10 mouse cellular contexts compared by ENCODE assay signal in genomic region chr2:153592056-153593014, GRCm38 (mm10). TPM values are rescaled to one million over a fixed set of nuclear protein-coding genes. Genes with fewer than 3 reads are reported as not detected.
DNase-seq lines count a peak whose midpoint lies in the region; ATAC-seq and TF ChIP-seq lines count a peak whose summit lies in the region.
"Had no signal": no experiment of that assay in that cellular context is flagged by ENCODE, and none has a peak within 500 bp of the region (broad histone marks: within the 10 kb centered on the region; RNA-seq: fewer than 3 reads in every experiment).

No protein-coding gene starts in this region.

- WGBS in midbrain, embryonic 10.5 days: 86% methylated on average over 8 of the region's 8 CpGs
- WGBS in midbrain, postnatal 0 days: 81% methylated on average over 8 of the region's 8 CpGs
- 57% methylated on average over 8 of the region's 8 CpGs for WGBS in kidney, embryonic 14.5 days
- WGBS in stomach, embryonic 15.5 days: 73% methylated on average over 8 of the region's 8 CpGs

- H3K27ac ChIP-seq in midbrain, embryonic 10.5 days (replicated peaks): 0 out of 2 replicates have a peak overlapping the region, but pooled peaks have one; percentile 10
- no peak overlapping the region for H3K27ac ChIP-seq in midbrain, postnatal 0 days (ENCODE audit: low read depth, low read length)
- peak overlapping the region; percentile 77 for H3K27ac ChIP-seq in kidney, embryonic 14.5 days (ENCODE audit: low read depth, low read length)
- H3K27ac ChIP-seq in stomach, embryonic 15.5 days: peak overlapping the region; percentile 26; the same call in 1 of the 2 replicates
- H3K27ac ChIP-seq: limb, embryonic 15.5 days had no signal

- H3K4me1 ChIP-seq in midbrain, embryonic 10.5 days: peaks cover 7% of the 10 kb centered on the region; the same call in 1 of the 2 replicates
- no peaks in the 10 kb centered on the region for H3K4me1 ChIP-seq in midbrain, postnatal 0 days (ENCODE audit: insufficient read depth, low read length)
- H3K4me1 ChIP-seq in kidney, embryonic 14.5 days (ENCODE audit: control insufficient read depth, insufficient read depth, low read length): peaks cover 7% of the 10 kb centered on the region; the same call in 1 of the 2 replicates
- H3K4me1 ChIP-seq in stomach, embryonic 15.5 days: no peaks in the 10 kb centered on the region

- no peak for ATAC-seq in midbrain, postnatal 0 days (ENCODE audit: low FRiP score)
- ATAC-seq in kidney, embryonic 14.5 days (ENCODE audit: low FRiP score, low TSS enrichment): peak; percentile 59; the same call in 1 of the 2 replicates
- ATAC-seq in stomach, embryonic 15.5 days (ENCODE audit: insufficient read depth, low FRiP score, low read depth): peak; percentile 68

- no peak for DNase-seq in midbrain, embryonic 10.5 days (ENCODE audit: low spot score)
- DNase-seq in midbrain, postnatal 0 days (ENCODE audit: low spot score): no peak
- peak; percentile 75 for DNase-seq in fibroblast of lung, adult 2 months (ENCODE audit: low read depth)
- no peak for DNase-seq in layer of hippocampus, adult 9-10 months (ENCODE audit: low spot score)
- no peak for DNase-seq in heart, postnatal 10 days
- DNase-seq in adrenal gland, postnatal 36 days: no peak
- DNase-seq: heart, postnatal 14 days had no signal

- H3K4me2 ChIP-seq in midbrain, postnatal 0 days (ENCODE audit: low read depth, low read length, poor library complexity, severe bottlenecking): no peak overlapping the region
- H3K4me2 ChIP-seq in kidney, embryonic 14.5 days (replicated peaks; ENCODE audit: low read depth, low read length): no peak overlapping the region
- no peak overlapping the region for H3K4me2 ChIP-seq in stomach, embryonic 15.5 days
- H3K4me2 ChIP-seq: limb, embryonic 15.5 days had no signal

- no peak for TF ChIP-seq CTCF in midbrain, postnatal 0 days (IDR thresholded peaks at IDR 0.05)

- no peaks in the 10 kb centered on the region for H3K36me3 ChIP-seq in midbrain, embryonic 10.5 days
- no peaks in the 10 kb centered on the region for H3K36me3 ChIP-seq in midbrain, postnatal 0 days (ENCODE audit: insufficient read depth, low read length)
- H3K36me3 ChIP-seq in kidney, embryonic 14.5 days (ENCODE audit: control insufficient read depth, insufficient read depth, low read length): no peaks in the 10 kb centered on the region
- no peaks in the 10 kb centered on the region for H3K36me3 ChIP-seq in stomach, embryonic 15.5 days
- H3K36me3 ChIP-seq: limb, embryonic 15.5 days had no signal

- H3K4me3 ChIP-seq in midbrain, embryonic 10.5 days: no peak overlapping the region
- H3K4me3 ChIP-seq in midbrain, postnatal 0 days (ENCODE audit: low read depth, low read length): no peak overlapping the region
- no peak overlapping the region for H3K4me3 ChIP-seq in kidney, embryonic 14.5 days (ENCODE audit: low read length)
- H3K4me3 ChIP-seq in stomach, embryonic 15.5 days (replicated peaks): no peak overlapping the region
- H3K4me3 ChIP-seq: limb, embryonic 15.5 days had no signal

- no peaks in the 10 kb centered on the region for H3K27me3 ChIP-seq in midbrain, embryonic 10.5 days (ENCODE audit: low read depth, poor library complexity, severe bottlenecking)
- no peaks in the 10 kb centered on the region for H3K27me3 ChIP-seq in midbrain, postnatal 0 days (ENCODE audit: insufficient read depth, low read length)
- no peaks in the 10 kb centered on the region for H3K27me3 ChIP-seq in kidney, embryonic 14.5 days (ENCODE audit: control insufficient read depth, insufficient read depth, low read length)
- H3K27me3 ChIP-seq in stomach, embryonic 15.5 days (replicated peaks): no peaks in the 10 kb centered on the region
- H3K27me3 ChIP-seq: limb, embryonic 15.5 days had no signal

- no peak overlapping the region for H3K9ac ChIP-seq in midbrain, postnatal 0 days (replicated peaks; ENCODE audit: low read length, poor library complexity, severe bottlenecking)
- no peak overlapping the region for H3K9ac ChIP-seq in kidney, embryonic 14.5 days (ENCODE audit: low read depth, low read length)
- no peak overlapping the region for H3K9ac ChIP-seq in stomach, embryonic 15.5 days
- H3K9ac ChIP-seq: limb, embryonic 15.5 days had no signal

- H3K9me3 ChIP-seq in midbrain, embryonic 10.5 days (replicated peaks): no peaks in the 10 kb centered on the region
- H3K9me3 ChIP-seq in midbrain, postnatal 0 days (ENCODE audit: low read length): no peaks in the 10 kb centered on the region
- H3K9me3 ChIP-seq in kidney, embryonic 14.5 days (ENCODE audit: control insufficient read depth, low read length): no peaks in the 10 kb centered on the region
- H3K9me3 ChIP-seq in stomach, embryonic 15.5 days: no peaks in the 10 kb centered on the region
- H3K9me3 ChIP-seq: limb, embryonic 15.5 days had no signal

- intact Hi-C loops in heart, postnatal 10 days (cut with DNase I): no loop called here

RNA-seq across cellular contexts. Expression of gene Commd7, which starts 40.2 kb away (rescaled TPM):
- polyA plus RNA-seq in midbrain, embryonic 10.5 days (2016; fragmentation: Nextera tagmentation; extraction: Ambion mirVana): 69.7 and 70.5 TPM in 2 replicates
- 24.7 and 27.9 TPM in 2 replicates for total RNA-seq in midbrain, postnatal 0 days (2014; rRNA removed)
- polyA plus RNA-seq in midbrain, postnatal 0 days (2015; fragmentation: Nextera tagmentation; extraction: Ambion mirVana): 103 TPM in 2 replicates
- 64.9 and 78.0 TPM in 2 replicates for polyA plus RNA-seq in kidney, embryonic 14.5 days (2014; fragmentation: Nextera tagmentation; extraction: Ambion mirVana)
- polyA plus RNA-seq in stomach, embryonic 15.5 days (2015; fragmentation: Nextera tagmentation; extraction: Ambion mirVana): 73.9 and 77.9 TPM in 2 replicates
- total RNA-seq in heart, postnatal 10 days (2021): 10 to 100 TPM; 20.1 to 24.2 TPM
- 10 to 100 TPM; 36.6 to 44.7 TPM for total RNA-seq in adrenal gland, postnatal 36 days (2021)

RNA-seq across cellular contexts. Expression of gene Dnmt3b, which starts 56.9 kb away (rescaled TPM):
- polyA plus RNA-seq in midbrain, embryonic 10.5 days (2016; fragmentation: Nextera tagmentation; extraction: Ambion mirVana): 18.8 and 20.6 TPM in 2 replicates
- total RNA-seq in midbrain, postnatal 0 days (2014; rRNA removed): 4.2 and 5.3 TPM in 2 replicates
- polyA plus RNA-seq in midbrain, postnatal 0 days (2015; fragmentation: Nextera tagmentation; extraction: Ambion mirVana): 1.7 and 1.8 TPM in 2 replicates
- 13.3 and 20.2 TPM in 2 replicates for polyA plus RNA-seq in kidney, embryonic 14.5 days (2014; fragmentation: Nextera tagmentation; extraction: Ambion mirVana)
- 8.9 and 9.7 TPM in 2 replicates for polyA plus RNA-seq in stomach, embryonic 15.5 days (2015; fragmentation: Nextera tagmentation; extraction: Ambion mirVana)
- total RNA-seq in heart, postnatal 10 days (2021): 1 to 10 TPM; 2.4 to 2.6 TPM
- 1 to 10 TPM; 2.3 TPM for total RNA-seq in adrenal gland, postnatal 36 days (2021)
